Mouse (Mus musculus) frontal cortex, adult 2 months (tissue): ENCODE measurements at regions not wholly inside any gene's neighbourhood (a gene's known extent, or its start where the extent isn't known, plus 50 kb on each side); places are given as distances from the start of the nearest gene placed in this dataset.

ENCODE experiments used
- DNase-seq, 2 experiments: peaks; one replicate each; pipeline ENCODE4 v3.0.0; 2022; ENCODE audit warnings: low spot score in 1 of 2; ENCODE audit errors: extremely low spot score in 1 of 2

DNA sequence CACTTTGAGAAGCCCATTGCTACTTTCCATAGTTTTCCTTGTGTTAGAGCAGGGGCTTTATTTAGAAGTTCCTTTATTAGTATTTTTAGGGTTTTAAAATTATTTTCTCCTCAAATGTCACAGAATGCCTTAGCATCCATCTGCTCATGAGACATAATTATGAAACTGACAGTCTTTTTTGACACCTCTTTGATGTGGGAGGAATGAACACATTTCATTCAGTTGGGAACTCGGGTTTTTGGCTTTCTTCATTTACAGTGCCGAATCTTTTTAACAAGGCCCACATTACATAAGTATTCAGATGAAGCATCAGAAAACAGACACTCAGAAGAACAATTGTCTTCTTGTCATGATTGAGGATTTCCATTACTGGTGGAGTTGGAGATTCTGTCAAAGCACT, 843.6 kb downstream of the Lrrtm4 start:
- DNase-seq: peak; percentile 29 to 62

DNA sequence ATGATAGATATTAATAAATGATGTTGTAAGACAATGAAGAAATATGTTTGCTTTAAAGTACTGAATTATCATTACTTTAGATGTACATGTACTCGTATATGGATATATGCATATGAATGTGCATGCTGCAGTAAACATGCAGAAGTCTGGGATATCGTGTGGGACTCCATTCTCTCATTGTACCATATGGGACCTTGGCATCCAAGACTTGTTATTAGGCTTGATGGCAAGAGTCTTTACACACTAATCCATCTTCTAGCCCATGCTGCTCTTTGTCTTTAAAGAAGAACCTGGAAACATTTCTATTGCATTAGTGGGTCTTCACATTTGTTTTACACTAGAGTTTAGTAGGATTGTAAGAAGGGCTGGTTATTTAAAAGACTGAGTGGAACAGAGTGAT, 844.1 kb downstream of the Lrrtm4 start:
- no peak for DNase-seq

DNA sequence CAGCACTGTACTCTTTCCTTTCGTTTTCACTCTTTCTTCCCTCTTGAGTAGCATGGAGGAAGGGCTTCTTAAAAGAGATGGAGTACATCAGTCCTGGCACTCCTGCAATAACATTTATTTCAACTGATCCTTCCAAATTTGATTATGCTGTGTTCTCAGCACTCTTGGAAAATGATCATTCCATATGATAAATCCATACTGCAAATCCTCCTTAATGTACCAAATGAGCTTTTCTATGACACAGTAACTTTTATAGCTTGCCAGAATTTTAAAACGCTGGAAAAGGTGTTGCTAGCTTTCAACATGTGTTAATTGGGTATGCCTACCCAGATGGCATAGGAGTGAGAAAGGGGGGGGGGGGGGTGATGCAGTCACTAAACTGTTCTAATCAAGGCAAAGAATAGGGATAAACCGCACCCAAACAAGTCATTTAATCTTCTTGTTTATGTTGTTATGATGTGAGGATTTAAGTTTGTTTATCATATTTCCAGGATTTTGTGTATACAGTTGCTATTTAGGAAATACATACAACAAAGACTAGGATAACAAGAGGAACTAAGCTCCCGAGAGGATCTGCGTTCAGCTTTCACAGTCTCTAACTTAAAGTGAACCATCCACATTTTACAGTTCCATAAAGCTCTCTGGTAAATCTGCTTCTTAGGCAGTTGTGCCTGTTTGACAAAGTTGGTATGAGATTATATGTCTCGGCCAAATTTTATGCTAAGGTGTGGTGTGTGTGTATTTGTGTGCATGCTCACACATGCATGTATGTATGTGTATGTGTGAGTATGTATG, 847.3 kb downstream of the Lrrtm4 start:
- peak in 1 of 2 experiments; percentile 31 for DNase-seq

DNA sequence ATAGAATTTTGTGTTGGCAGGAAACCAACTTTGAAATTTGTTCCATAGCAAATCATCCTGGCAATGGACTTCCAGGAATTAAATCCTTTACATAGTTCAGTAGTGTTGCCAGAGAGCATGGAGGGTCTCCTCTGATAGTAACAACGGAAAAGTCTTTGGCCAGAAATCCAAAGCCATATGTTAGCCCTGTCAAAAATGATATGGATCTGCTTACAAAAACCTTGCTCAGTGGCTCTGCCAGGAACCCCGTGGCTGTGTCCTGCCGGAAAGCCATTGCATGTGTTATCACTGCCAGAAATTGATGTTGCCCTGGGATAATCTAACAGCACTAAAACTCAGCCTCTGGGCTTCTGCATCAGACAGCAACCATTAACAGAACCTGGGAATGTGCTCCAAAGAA, 866.7 kb downstream of the Lrrtm4 start:
- no peak for DNase-seq

DNA sequence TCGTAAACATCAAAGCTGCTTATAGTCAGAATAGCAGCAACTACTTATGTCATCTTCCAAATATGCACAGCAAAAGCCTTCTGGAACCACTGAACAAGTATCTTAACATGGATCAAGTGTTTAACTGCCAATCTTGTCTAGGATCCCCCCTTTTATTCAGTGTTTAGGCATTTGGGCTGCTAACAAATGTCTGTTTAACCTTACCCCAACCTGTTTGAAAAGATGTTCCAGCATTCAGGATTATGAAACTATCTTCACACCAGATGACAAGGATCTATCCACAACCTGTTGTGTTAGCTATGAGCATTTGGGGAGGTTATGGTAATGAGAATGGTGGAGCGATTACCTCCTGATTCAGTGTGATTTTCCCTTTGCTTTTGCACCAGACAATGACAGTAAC, 886.5 kb downstream of the Lrrtm4 start:
- no peak for DNase-seq

DNA sequence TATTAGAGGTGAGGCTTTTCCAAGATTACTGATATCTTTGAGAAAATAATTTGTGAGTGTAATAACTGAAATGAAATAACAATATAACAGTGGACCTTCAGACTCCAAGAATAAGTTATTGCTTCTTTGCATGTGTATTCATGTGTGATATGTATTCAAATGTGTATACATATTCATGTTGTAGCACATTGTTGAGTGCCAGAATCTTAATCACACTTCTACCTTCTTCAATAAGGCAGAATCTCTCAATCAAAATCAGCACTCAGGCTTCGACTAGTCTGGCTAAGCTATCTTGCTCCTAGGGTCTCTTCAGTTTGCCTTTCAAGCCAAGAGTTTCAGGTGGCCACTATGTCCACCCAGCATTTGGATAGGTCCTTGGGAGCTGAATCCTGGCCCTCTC, 911.1 kb downstream of the Lrrtm4 start:
- no peak for DNase-seq

DNA sequence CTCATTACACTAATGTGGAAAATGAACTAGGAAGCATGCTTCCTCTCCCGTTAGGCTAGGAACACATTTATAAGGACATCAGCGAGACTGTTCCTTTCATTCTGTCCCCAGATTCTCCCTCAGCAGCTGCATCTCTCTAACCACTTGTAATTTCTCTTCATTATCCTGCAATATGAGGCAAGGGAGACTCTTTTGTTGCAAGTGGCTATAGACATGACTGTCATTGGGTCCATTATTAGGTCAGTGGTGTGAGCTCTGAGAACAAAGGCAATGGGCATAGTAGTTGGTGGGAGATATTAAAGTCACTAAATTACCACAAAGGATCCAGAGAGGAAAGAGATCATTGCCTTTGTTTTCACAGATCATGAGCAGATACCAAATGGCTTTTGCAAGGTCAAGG, 948.3 kb upstream of the Gcfc2 start:
- no peak for DNase-seq

DNA sequence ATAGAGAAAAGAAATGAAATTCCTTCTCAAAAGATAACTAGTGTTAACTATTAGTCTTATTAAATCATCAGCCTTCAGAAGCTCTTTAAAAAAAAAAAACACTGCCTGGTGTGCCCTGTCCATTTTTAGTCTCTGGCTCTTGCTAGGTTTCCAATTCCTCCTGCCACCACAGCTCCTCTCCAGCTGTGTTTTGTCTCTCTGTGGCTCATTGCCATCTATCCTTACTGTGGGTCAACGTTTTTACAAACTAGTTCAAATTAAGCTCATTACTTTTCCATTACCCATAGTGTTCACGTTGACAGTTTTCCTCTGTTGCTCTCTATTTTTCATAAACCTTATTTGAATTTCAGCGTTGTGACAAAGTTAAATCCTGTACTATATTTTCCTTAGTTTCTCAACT, 930.0 kb upstream of the Gcfc2 start:
- no peak for DNase-seq

DNA sequence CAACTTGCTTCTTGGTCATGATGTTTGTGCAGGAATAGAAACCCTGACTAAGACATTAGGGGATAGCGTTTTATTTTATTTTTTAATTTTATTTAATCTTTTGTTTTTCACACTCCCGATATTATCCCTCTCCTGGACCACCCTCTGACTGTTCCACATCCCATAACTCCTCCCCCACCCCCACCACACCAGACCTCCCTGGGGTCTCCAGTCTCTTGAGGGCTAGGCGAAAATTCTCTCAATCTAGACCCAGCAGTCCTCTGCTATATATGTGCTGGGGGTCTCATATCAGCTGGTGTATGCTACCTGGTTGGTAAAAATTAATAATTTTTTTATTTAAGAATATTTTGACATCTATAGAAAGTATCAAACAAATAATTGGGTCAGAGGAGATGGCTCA, 898.9 kb upstream of the Gcfc2 start:
- DNase-seq: no peak
